Mouse (Mus musculus): Measurements from ENCODE around the gene Sphk2. TPM values are rescaled to one million over a fixed set of nuclear protein-coding genes. Genes with fewer than 3 reads are reported as not detected.

The Sphk2 gene
- polyA plus RNA-seq, 1 experiment from 2014 or later = 13.9 TPM

DNA sequence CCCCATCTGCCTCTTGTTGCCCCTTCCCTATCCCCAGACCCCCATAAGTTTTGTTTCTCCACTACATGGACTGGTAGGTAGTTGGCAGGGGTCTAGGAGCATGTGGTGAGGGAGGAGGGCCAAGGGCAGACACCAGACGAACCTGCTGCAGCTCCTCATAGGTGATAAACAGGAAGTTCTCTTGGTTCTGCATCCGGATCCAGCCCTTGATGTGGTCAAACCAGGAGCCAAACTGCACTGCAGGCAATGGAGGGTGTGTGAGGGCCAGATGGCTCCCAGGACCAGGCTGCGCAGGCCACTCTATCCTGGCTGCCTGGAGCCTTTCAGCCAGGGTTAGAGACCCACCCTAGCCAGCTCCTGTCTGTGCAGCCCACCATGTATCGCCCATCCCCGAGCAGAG, 15.7 kb upstream of the Sphk2 start:
- Histone ChIP-seq H3K4me2 (ENCODE audit: low read depth, low read length) (no peak overlapping the region), H3K27me3 (ENCODE audit: control insufficient read depth, insufficient read depth, low read depth, low read length) (no peaks in the 10 kb centered on the region), H3K4me3 (ENCODE audit: low read depth, low read length) (no peak overlapping the region), H3K9ac (ENCODE audit: low read depth, low read length) (no peak overlapping the region), H3K27ac (ENCODE audit: low read length) (no peak overlapping the region), H3K9me3 (replicated peaks; ENCODE audit: control insufficient read depth, low read length) (no peaks in the 10 kb centered on the region), H3K36me3 (ENCODE audit: control insufficient read depth, insufficient read depth) (no peaks in the 10 kb centered on the region), H3K4me1 (ENCODE audit: control insufficient read depth, low read depth, low read length) (no peaks in the 10 kb centered on the region; the same call in 1 of the 2 replicates)
- WGBS (ENCODE audit: insufficient replicate concordance) = 53% methylated on average over 5 of the region's 5 CpGs
- ATAC-seq (ENCODE audit: low read depth) = no peak

DNA sequence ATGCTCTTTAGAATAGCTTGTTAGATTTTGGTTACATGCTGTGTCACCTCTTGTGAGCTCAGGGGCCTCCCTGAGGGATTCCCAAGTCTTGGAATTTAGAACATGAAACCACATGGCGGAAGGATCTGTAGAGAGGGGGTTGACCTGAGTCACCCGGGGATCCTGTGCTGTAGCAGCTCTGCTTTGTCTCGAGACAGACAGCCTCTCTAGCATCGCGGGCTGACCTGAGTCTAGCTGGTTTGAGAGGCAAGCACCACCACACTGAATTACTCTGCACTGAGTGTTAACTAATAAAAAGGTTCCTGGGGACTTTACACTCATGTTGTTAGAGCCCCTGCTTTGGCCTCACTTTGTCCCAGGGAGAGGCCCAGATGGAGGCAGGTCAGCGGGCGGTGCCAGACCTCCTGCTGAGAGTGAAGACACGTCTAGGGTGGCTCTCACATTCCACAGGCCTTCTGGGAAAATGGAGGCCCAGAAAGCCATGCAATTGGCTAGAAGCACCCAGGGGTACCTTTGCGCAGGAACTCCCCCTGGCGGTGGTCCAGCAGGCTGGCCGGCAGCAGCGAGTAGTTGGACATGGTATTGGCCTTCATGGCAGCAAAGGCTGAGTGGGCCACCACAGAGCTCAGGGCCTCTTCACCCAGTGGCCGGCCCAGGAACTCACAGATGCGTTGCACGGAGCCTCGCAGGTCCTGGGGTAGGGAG, 13.1 kb upstream of the Sphk2 start:
- Histone ChIP-seq H3K9ac (ENCODE audit: low read depth, low read length) (no peak overlapping the region), H3K27ac (ENCODE audit: low read length) (no peak overlapping the region), H3K27me3 (ENCODE audit: control insufficient read depth, insufficient read depth, low read depth, low read length) (no peaks in the 10 kb centered on the region), H3K4me2 (ENCODE audit: low read depth, low read length) (no peak overlapping the region), H3K4me1 (ENCODE audit: control insufficient read depth, low read depth, low read length) (no peaks in the 10 kb centered on the region; the same call in 1 of the 2 replicates), H3K4me3 (ENCODE audit: low read depth, low read length) (no peak overlapping the region), H3K9me3 (replicated peaks; ENCODE audit: control insufficient read depth, low read length) (no peaks in the 10 kb centered on the region), H3K36me3 (ENCODE audit: control insufficient read depth, insufficient read depth) (no peaks in the 10 kb centered on the region)
- no peak for ATAC-seq (ENCODE audit: low read depth)
- WGBS (ENCODE audit: insufficient replicate concordance) = 25% methylated on average over 16 of the region's 16 CpGs

DNA sequence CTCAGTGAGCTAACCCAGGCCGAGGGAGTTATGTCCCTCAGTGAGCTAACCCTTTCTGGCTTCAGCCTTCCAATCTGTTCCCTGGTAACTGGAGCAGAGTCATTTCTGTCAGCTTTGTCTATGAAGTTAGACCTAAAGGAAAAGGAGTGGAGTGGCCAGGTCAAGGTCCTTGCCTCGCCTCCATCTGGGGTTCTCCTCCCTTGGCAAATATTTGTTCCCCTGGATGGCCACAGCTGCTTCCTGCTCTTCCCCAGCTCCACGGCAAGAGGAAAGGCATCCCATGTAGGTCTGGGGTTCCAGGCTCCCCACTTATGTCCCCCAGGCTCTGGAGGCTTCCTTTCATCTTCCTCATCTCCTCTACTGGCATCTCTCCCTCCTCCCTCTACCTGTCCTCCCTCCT, 9.8 kb upstream of the Sphk2 start:
- WGBS (ENCODE audit: insufficient replicate concordance) = 63% methylated on average over 3 of the region's 3 CpGs
- Histone ChIP-seq H3K36me3 (ENCODE audit: control insufficient read depth, insufficient read depth) (peaks cover 14% of the 10 kb centered on the region; the same call in 1 of the 2 replicates), H3K4me3 (ENCODE audit: low read depth, low read length) (no peak overlapping the region), H3K4me1 (ENCODE audit: control insufficient read depth, low read depth, low read length) (no peaks in the 10 kb centered on the region; the same call in 1 of the 2 replicates), H3K27ac (ENCODE audit: low read length) (no peak overlapping the region), H3K27me3 (ENCODE audit: control insufficient read depth, insufficient read depth, low read depth, low read length) (no peaks in the 10 kb centered on the region), H3K4me2 (ENCODE audit: low read depth, low read length) (no peak overlapping the region), H3K9me3 (replicated peaks; ENCODE audit: control insufficient read depth, low read length) (no peaks in the 10 kb centered on the region), H3K9ac (ENCODE audit: low read depth, low read length) (no peak overlapping the region)
- no peak for ATAC-seq (ENCODE audit: low read depth)

DNA sequence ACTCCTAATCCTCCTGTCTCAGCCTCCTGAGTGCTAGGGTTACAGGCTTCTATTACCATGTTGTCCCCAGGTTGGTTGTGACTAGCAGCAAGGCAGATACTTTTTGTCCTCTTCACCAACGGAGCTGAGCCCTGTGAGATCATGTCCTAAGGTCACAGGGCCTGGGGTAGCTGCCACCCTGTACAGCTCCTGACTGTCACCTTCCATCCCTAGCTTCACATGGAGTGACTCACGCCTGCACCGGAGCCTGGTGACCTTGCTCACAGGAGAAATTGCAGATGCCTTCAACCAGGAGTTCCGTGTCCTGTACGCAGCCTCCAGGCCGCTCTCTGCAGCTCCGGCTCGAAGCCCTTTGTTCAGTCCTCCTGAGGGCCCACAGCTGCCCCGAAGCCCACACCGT, 8.6 kb upstream of the Sphk2 start:
- no peak for ATAC-seq (ENCODE audit: low read depth)
- no peaks in the 10 kb centered on the region for H3K9me3 ChIP-seq (replicated peaks; ENCODE audit: control insufficient read depth, low read length)
- WGBS (ENCODE audit: insufficient replicate concordance) = 82% methylated on average over 10 of the region's 10 CpGs
- H3K4me3 ChIP-seq (ENCODE audit: low read depth, low read length) = no peak overlapping the region
- no peak overlapping the region for H3K9ac ChIP-seq (ENCODE audit: low read depth, low read length)
- no peaks in the 10 kb centered on the region for H3K27me3 ChIP-seq (ENCODE audit: control insufficient read depth, insufficient read depth, low read depth, low read length)
- no peaks in the 10 kb centered on the region; the same call in 1 of the 2 replicates for H3K4me1 ChIP-seq (ENCODE audit: control insufficient read depth, low read depth, low read length)
- H3K27ac ChIP-seq (ENCODE audit: low read length) = no peak overlapping the region
- peaks cover 14% of the 10 kb centered on the region; the same call in 1 of the 2 replicates for H3K36me3 ChIP-seq (ENCODE audit: control insufficient read depth, insufficient read depth)
- no peak overlapping the region for H3K4me2 ChIP-seq (ENCODE audit: low read depth, low read length)

DNA sequence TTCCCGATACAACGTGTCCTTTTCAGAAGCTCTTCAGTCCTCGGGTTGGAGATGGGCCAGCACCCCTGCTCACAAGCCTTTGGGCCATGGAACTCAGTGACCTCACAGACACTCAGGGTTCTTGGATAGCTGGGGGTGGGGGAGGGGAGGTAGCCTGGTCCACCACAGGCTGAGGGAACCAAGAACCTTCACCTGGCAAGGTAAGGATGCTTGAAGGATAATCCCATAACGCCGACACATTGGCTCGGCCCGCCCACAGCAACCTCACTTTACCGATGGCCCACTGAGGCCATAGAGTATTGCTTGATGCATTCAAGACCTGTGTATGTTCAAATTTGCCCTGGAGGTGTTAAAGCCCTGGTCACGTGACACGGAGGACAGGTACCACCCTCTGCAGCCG, 7.9 kb upstream of the Sphk2 start, which contains the start of gene Spaca4:
Gene Spaca4 (minus strand): TSS at position 101 of the 400 bp plus-strand sequence.
- no peak within 1 kb of the TSS for H3K4me2 ChIP-seq (ENCODE audit: low read depth, low read length)
- ATAC-seq (ENCODE audit: low read depth) = no peak
- H3K36me3 ChIP-seq (ENCODE audit: control insufficient read depth, insufficient read depth) = peaks cover 20% of the 10 kb centered on the region
- H3K9me3 ChIP-seq (replicated peaks; ENCODE audit: control insufficient read depth, low read length) = no peaks in the 10 kb centered on the region
- peaks cover 3% of the 10 kb centered on the region for H3K4me1 ChIP-seq (ENCODE audit: control insufficient read depth, low read depth, low read length)
- 79% methylated on average over 11 of the region's 11 CpGs for WGBS (ENCODE audit: insufficient replicate concordance)
- no peak within 1 kb of the TSS for H3K4me3 ChIP-seq (ENCODE audit: low read depth, low read length)
- no peak within 1 kb of the TSS for H3K27ac ChIP-seq (ENCODE audit: low read length)
- H3K9ac ChIP-seq (ENCODE audit: low read depth, low read length) = no peak within 1 kb of the TSS
- no peaks in the 10 kb centered on the region for H3K27me3 ChIP-seq (ENCODE audit: control insufficient read depth, insufficient read depth, low read depth, low read length)

DNA sequence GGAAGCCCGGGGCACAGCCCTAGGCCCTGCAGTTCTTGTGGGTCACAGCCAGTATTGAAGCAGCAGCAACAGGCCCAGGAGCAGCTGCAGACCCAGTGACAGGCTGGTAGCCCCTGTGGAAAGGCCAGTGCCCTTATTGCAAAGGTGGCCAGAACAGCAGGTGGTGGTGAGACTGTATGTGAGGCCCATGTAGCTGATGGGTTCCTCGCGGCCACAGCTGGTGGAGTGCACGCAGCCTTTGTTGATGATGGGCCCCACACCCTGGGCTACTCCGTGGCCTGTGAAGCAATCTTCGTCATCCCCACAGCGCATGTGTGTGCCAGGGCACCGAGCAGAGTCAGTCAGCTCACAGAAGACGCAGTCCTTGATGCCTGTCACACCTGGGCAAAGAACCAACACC, 7.3 kb upstream of the Sphk2 start:
- Histone ChIP-seq H3K4me1 (ENCODE audit: control insufficient read depth, low read depth, low read length) (peaks cover 3% of the 10 kb centered on the region), H3K36me3 (ENCODE audit: control insufficient read depth, insufficient read depth) (peaks cover 25% of the 10 kb centered on the region), H3K4me3 (ENCODE audit: low read depth, low read length) (no peak overlapping the region), H3K4me2 (ENCODE audit: low read depth, low read length) (no peak overlapping the region), H3K27me3 (ENCODE audit: control insufficient read depth, insufficient read depth, low read depth, low read length) (no peaks in the 10 kb centered on the region), H3K9me3 (replicated peaks; ENCODE audit: control insufficient read depth, low read length) (no peaks in the 10 kb centered on the region), H3K27ac (ENCODE audit: low read length) (no peak overlapping the region), H3K9ac (ENCODE audit: low read depth, low read length) (no peak overlapping the region)
- no peak for ATAC-seq (ENCODE audit: low read depth)
- WGBS (ENCODE audit: insufficient replicate concordance) = 83% methylated on average over 9 of the region's 9 CpGs

DNA sequence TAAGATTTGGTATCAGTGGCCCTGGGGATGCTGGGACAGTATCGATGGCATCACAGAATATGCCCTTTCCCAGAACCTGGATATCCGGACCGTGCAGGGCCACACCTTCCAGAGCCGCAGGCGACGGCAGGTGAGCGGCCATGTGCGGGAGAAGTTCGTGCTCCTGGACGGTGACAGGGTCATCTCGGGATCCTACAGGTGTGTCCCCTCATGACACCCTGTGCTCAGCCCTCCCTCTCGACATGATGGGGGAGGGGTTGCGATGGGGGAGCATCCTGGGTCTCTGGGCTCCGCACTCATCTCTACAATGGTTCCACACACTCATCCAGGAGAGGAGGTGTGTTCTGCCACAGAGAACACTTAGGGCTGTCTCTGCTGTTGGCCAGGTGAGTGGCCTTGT, 6.0 kb upstream of the Sphk2 start:
- H3K36me3 ChIP-seq (ENCODE audit: control insufficient read depth, insufficient read depth) = peaks cover 35% of the 10 kb centered on the region
- peaks cover 15% of the 10 kb centered on the region for H3K4me1 ChIP-seq (ENCODE audit: control insufficient read depth, low read depth, low read length)
- no peak overlapping the region for H3K4me2 ChIP-seq (ENCODE audit: low read depth, low read length)
- 87% methylated on average over 14 of the region's 14 CpGs for WGBS (ENCODE audit: insufficient replicate concordance)
- H3K9me3 ChIP-seq (replicated peaks; ENCODE audit: control insufficient read depth, low read length) = no peaks in the 10 kb centered on the region
- H3K9ac ChIP-seq (ENCODE audit: low read depth, low read length) = no peak overlapping the region
- H3K27ac ChIP-seq (ENCODE audit: low read length) = no peak overlapping the region
- ATAC-seq (ENCODE audit: low read depth) = no peak
- no peaks in the 10 kb centered on the region for H3K27me3 ChIP-seq (ENCODE audit: control insufficient read depth, insufficient read depth, low read depth, low read length)
- no peak overlapping the region for H3K4me3 ChIP-seq (ENCODE audit: low read depth, low read length)

DNA sequence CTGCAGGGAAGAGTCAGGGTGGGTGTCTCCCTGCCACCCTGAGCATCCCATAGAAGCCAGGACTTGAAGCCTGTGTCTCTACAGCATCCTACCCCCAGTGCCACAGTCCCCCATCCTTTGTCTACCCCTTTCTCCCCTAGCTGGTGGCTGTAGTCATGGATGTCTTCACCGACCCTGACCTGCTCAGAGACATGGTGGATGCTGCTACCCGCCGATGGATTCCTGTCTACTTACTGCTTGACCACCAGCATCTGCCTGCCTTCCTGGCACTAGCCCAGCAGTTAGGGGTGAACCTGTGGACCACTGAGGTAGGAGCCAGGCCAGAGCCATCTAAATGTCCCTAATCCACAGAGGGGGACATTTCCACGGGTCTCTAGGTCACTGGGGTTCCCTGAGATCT, 5.5 kb upstream of the Sphk2 start:
- Histone ChIP-seq H3K9me3 (replicated peaks; ENCODE audit: control insufficient read depth, low read length) (no peaks in the 10 kb centered on the region), H3K27me3 (ENCODE audit: control insufficient read depth, insufficient read depth, low read depth, low read length) (no peaks in the 10 kb centered on the region), H3K9ac (ENCODE audit: low read depth, low read length) (no peak overlapping the region), H3K4me1 (ENCODE audit: control insufficient read depth, low read depth, low read length) (peaks cover 18% of the 10 kb centered on the region), H3K36me3 (ENCODE audit: control insufficient read depth, insufficient read depth) (peaks cover 35% of the 10 kb centered on the region), H3K4me3 (ENCODE audit: low read depth, low read length) (no peak overlapping the region), H3K27ac (ENCODE audit: low read length) (no peak overlapping the region), H3K4me2 (ENCODE audit: low read depth, low read length) (no peak overlapping the region)
- WGBS (ENCODE audit: insufficient replicate concordance) = 74% methylated on average over 4 of the region's 4 CpGs
- no peak for ATAC-seq (ENCODE audit: low read depth)

DNA sequence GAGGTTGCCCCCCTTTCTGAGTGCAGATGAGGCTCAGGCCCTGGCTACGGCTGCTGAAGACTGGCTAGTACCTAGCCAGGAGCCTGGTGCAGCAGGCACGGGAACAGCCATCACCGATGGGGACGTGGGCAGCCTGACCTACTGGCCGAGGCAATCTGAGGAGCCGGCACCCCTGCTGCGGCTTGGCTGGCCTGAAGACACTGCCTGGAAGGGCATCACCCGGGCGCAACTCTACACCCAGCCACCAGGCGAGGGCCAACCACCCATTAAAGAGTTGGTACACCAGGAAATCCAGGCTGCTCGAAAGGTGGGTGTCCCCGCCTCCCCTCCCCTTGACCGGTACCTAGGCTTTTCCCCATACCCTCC, 4.5 kb upstream of the Sphk2 start:
- no peak for ATAC-seq (ENCODE audit: low read depth)
- Histone ChIP-seq H3K27me3 (ENCODE audit: control insufficient read depth, insufficient read depth, low read depth, low read length) (no peaks in the 10 kb centered on the region), H3K4me3 (ENCODE audit: low read depth, low read length) (no peak overlapping the region), H3K4me2 (ENCODE audit: low read depth, low read length) (no peak overlapping the region), H3K4me1 (ENCODE audit: control insufficient read depth, low read depth, low read length) (peaks cover 18% of the 10 kb centered on the region), H3K9me3 (replicated peaks; ENCODE audit: control insufficient read depth, low read length) (no peaks in the 10 kb centered on the region), H3K27ac (ENCODE audit: low read length) (no peak overlapping the region), H3K9ac (ENCODE audit: low read depth, low read length) (no peak overlapping the region), H3K36me3 (ENCODE audit: control insufficient read depth, insufficient read depth) (peaks cover 35% of the 10 kb centered on the region)
- WGBS (ENCODE audit: insufficient replicate concordance) = 79% methylated on average over 13 of the region's 13 CpGs

Measured in liver, embryonic 16.5 days (tissue).